Mouse (Mus musculus) testis, adult 2 months (tissue): ENCODE measurements around the gene Tcam1.

Source experiments
- CTCF ChIP-seq: fragments of 200-500 bp; IDR thresholded peaks from 2 replicates; pipeline ENCODE4 v1.5.1; 2012; ENCODE audit warnings: low read depth, mild to moderate bottlenecking, inconsistent platforms, low read length, moderate library complexity; ENCODE audit not compliant: control insufficient read depth, insufficient read depth, insufficient replicate concordance
- POLR2A ChIP-seq: fragments of 200-500 bp; IDR thresholded peaks from 2 replicates; pipeline ENCODE4 v1.6.1; 2012; ENCODE audit warnings: low read depth, mild to moderate bottlenecking, inconsistent platforms, low read length, moderate library complexity; ENCODE audit not compliant: control insufficient read depth

DNA sequence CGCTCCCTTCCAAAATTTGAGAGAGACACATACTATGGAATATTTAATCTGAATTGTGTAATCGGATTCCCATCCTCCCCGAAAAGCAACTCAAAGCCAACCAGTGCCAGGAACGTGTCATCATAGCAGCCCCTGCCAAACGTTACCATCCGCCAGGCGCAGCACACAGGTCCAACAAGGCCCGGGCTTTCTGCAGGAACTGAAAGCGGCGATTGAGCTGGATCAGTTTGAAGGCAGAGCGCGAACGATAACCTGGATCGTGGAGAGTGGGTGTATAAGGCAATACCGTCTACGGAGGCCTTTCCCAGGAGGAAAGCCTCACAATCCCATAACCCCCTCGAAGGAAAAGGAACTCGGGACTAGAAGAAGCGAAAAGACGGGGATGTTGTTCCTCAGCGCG lies 21.3 kb upstream of the Tcam1 start:
- TF ChIP-seq CTCF (no peak), POLR2A (no peak)
